Mouse (Mus musculus): ENCODE measurements around the gene Ccdc12.
"Not testable (repeated sequence)": the region's sequence is repeated elsewhere in the genome, so short reads cannot be mapped to it uniquely, and the experiment has no call there.

Gene Ccdc12

GRCm38 (mm10) chr9:110678886-110679285, 22.6 kb downstream of the Ccdc12 start:
- no peak for DNase-seq

GRCm38 (mm10) chr9:110680736-110681507, 24.6 kb downstream of the Ccdc12 start:
- no peak for DNase-seq

GRCm38 (mm10) chr9:110681817-110682216, 25.5 kb downstream of the Ccdc12 start:
- no peak for DNase-seq

GRCm38 (mm10) chr9:110682255-110682654, 26.0 kb downstream of the Ccdc12 start:
- no peak for DNase-seq

GRCm38 (mm10) chr9:110682697-110683096, 26.4 kb downstream of the Ccdc12 start:
- not testable (repeated sequence) for DNase-seq

GRCm38 (mm10) chr9:110683574-110684099, 27.3 kb downstream of the Ccdc12 start:
- no peak for DNase-seq

GRCm38 (mm10) chr9:110684100-110684831, 28.0 kb downstream of the Ccdc12 start:
- DNase-seq = peak; percentile 82

GRCm38 (mm10) chr9:110685187-110685586, 28.9 kb downstream of the Ccdc12 start:
- DNase-seq = no peak

GRCm38 (mm10) chr9:110685591-110685990, 29.3 kb downstream of the Ccdc12 start:
- DNase-seq = no peak

GRCm38 (mm10) chr9:110686472-110686871, 30.2 kb downstream of the Ccdc12 start:
- DNase-seq = no peak

GRCm38 (mm10) chr9:110687061-110687460, 30.8 kb downstream of the Ccdc12 start:
- DNase-seq = no peak

- DNase-seq = no peak
Observed at GRCm38 (mm10) chr9:110687846-110688245, 31.5 kb downstream of the Ccdc12 start.

GRCm38 (mm10) chr9:110689261-110689779, 33.0 kb downstream of the Ccdc12 start:
- no peak for DNase-seq

GRCm38 (mm10) chr9:110695165-110695755, 39.0 kb downstream of the Ccdc12 start:
- no peak for DNase-seq

GRCm38 (mm10) chr9:110696427-110696826, 40.1 kb downstream of the Ccdc12 start:
- no peak for DNase-seq

- DNase-seq = no peak
Observed at GRCm38 (mm10) chr9:110697465-110697864, 41.2 kb downstream of the Ccdc12 start.

- no peak for DNase-seq
Observed at GRCm38 (mm10) chr9:110699574-110699973, 43.3 kb downstream of the Ccdc12 start.

- DNase-seq = no peak
Observed at GRCm38 (mm10) chr9:110701114-110702032, 45.1 kb downstream of the Ccdc12 start.

- DNase-seq = no peak
Observed at GRCm38 (mm10) chr9:110702848-110703247, 46.5 kb downstream of the Ccdc12 start.

GRCm38 (mm10) chr9:110703951-110704350, 47.6 kb downstream of the Ccdc12 start:
- no peak for DNase-seq

GRCm38 (mm10) chr9:110706784-110707183, 50.5 kb downstream of the Ccdc12 start:
- no peak for DNase-seq

GRCm38 (mm10) chr9:110709640-110710258, 53.4 kb downstream of the Ccdc12 start:
- peak; percentile 72 for DNase-seq

All from cerebellum, adult 8-10 months (tissue).